Mouse (Mus musculus) bone marrow macrophage, adult 2 months (primary cell): Measurements from ENCODE around the gene Faim. TPM values are rescaled to one million over a fixed set of nuclear protein-coding genes. Genes with fewer than 3 reads are reported as not detected.

ENCODE experiments used
- H3K27ac ChIP-seq: 2 replicates; pipeline ENCODE4 v1.5.1; 2012; ENCODE audit warnings: low read depth, low read length; ENCODE audit not compliant: insufficient read depth
- H3K4me1 ChIP-seq: 2 replicates; pipeline ENCODE4 v1.6.1; 2012; ENCODE audit warnings: low read length; ENCODE audit not compliant: control insufficient read depth, insufficient read depth
- H3K4me3 ChIP-seq: 2 replicates; pipeline ENCODE4 v1.5.1; 2012; ENCODE audit warnings: mild to moderate bottlenecking, low read length, moderate library complexity; ENCODE audit not compliant: insufficient read depth
- CTCF ChIP-seq: IDR thresholded peaks from 2 replicates; pipeline ENCODE4 v1.5.1; 2012; ENCODE audit warnings: low read depth, mild to moderate bottlenecking, low read length, moderate library complexity
- POLR2A ChIP-seq: IDR thresholded peaks from 2 replicates; pipeline ENCODE4 v1.6.1; 2012; ENCODE audit warnings: mild to moderate bottlenecking, low read depth, low read length, borderline replicate concordance
- polyA plus RNA-seq: library from polyadenylated mRNA; stranded (reverse); fragments of >200 nt; gene quantifications from 2 replicates; pipeline ENCODE4 v1.2.4, GENCODE M21; 2012; ENCODE audit not compliant: missing spikeins, insufficient read depth, insufficient read length

The Faim gene
- polyA plus RNA-seq, 1 experiment = 51.5 TPM

DNA sequence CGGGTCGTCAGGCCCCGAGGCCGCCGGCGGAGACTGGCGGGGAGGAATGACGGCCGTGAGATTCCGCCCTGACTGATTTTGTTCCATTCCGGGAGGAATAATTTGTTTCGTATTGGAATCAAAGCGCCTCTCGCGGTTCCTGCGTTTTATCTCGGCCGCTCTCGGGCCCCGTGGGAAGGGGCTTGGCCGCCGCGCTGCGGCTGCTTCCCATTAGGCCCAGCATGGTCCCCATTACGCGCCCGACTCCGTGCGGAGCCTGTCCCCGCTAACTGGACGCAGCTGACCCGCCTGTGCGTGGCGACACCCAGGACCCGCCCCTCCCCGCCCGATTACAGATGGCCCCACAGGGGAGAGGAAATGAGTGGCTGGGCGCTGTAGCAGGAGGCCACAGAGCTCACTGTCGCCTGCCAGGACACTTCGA lies 13.1 kb upstream of the Faim start:
- H3K27ac ChIP-seq = no peak overlapping the region
- peaks cover 8% of the 10 kb centered on the region for H3K4me1 ChIP-seq
- peak overlapping the region; percentile 54 for H3K4me3 ChIP-seq
- no peak for TF ChIP-seq POLR2A
- TF ChIP-seq CTCF = no peak

DNA sequence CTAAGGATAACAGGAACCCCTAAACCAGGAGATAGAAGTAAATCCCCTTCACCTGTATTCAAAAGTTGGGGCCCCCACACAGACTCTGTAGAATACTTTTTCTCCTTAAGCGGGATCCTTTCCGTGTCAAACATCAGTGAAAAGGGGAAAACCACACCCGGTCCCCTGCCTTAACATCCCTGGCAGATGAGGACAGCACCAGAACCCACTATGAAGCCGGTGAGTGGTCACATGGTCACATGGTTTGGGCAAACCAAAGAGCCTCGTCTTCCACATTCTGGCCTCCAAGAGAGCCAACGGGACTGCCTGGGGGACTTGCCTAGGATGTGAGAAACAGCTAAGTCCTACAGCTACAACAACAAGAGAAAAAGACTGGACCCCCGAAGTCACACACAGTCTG lies 12.6 kb upstream of the Faim start:
- peaks cover 8% of the 10 kb centered on the region for H3K4me1 ChIP-seq
- H3K27ac ChIP-seq = no peak overlapping the region
- TF ChIP-seq POLR2A (no peak), CTCF (no peak)
- H3K4me3 ChIP-seq = peak overlapping the region; percentile 54; the same call in 1 of the 2 replicates

DNA sequence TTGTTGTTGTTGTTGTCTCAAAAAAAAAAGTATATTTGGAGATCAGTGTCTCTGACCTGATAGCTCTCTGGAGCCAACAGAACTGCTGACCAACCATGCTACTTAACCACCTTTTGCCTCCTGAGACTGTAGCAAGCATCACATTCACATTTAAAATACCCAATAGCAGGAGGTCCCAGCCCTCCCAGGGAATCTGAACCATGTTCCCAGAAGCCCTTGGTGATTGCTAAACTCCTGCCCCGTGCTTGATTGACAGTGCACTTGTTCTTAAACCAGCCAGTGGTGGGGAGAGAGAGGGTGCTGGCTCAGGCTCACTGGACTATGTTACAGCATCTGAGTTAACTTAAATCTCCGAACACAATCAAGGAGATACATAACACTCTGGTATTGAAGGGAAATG lies 11.3 kb upstream of the Faim start:
- Histone ChIP-seq H3K4me1 (peaks cover 11% of the 10 kb centered on the region), H3K27ac (no peak overlapping the region), H3K4me3 (no peak overlapping the region)
- TF ChIP-seq POLR2A (no peak), CTCF (no peak)

DNA sequence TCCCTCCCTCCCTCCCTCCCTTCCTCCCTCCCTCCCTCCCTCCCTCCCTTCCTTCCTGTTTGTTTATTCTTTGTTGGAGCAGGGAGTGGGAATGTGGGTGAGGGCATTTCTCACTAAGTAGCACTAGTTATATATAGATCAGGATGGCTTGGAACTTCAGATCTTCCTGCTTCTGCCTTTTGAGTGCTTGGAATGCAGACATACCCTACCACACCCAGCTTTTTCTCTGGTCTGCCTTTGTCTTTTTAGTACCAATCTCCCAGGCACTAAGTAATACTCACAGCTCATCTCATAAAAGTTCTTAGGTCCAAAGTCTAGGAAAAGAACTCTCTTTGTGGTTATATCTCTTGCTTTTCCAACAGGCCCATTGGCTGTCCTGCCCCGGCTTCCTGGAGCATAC lies 10.1 kb upstream of the Faim start:
- TF ChIP-seq POLR2A (no peak), CTCF (no peak)
- H3K27ac ChIP-seq = no peak overlapping the region
- H3K4me3 ChIP-seq = no peak overlapping the region
- H3K4me1 ChIP-seq = peaks cover 11% of the 10 kb centered on the region

DNA sequence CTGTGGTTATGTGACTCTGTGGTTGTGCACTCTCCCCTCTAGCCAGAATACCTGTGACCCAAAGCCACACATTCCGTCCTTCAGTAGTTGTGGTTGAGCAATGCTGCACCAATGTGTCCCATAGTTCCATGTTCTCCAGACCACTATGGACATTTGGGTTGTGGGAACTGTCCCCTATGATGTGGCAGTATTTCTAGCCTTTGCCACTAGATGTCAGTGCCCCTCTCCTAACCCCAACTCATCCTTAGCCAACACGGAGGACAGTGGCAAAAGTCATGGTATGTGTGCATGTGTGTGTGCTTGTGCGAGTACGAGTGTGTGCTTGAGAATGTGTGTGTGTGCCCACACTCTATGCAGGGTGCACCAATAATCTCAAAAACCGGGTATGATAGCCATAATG lies 9.7 kb upstream of the Faim start:
- peaks cover 11% of the 10 kb centered on the region for H3K4me1 ChIP-seq
- TF ChIP-seq CTCF (no peak), POLR2A (no peak)
- no peak overlapping the region for H3K4me3 ChIP-seq
- no peak overlapping the region for H3K27ac ChIP-seq

DNA sequence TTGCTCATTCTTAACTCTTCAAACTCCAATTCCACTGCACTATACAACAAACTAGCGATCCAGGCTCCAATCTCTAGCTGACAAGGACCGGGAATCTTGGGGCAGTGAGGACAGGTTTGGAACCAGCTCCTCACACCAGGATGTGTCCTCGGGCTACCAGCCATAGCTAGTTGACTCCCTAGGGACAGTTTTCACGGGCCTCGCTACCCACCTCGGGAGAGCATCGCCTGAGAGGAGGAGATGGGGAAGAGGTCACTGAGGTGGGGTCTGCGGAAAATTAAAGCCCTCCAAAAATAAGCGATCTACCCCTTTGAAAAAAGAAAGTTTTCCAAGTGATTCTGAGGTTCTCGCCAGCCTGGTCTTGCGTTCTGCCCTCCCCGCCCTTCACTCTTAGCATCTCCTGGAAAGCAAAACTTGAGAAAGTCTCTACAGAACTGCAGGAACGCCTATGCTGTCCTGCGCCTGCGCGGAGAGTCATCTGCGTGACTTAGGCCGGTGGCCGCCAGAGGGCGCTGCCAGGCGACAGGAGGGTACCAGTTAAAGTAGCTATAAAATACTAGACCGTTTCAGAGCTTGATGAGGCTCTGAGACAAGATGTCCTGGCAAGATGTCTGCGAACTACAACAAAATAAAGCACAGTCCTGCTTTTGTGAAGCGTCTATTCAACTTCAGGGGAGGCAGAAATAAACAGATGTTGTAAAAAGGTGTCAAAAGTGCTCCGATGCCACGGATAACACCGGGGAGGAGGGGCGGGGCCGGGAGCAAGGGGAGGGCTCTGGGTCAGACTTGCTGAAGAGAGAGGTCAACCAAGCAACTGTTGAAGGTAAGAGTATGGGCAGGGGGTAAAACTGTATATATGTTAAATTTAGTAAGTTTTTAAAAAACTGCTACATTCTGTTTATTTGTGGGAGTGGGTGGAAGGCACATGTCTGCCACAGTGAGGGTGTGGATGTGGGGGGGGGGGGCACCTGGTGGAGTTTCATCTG lies 6.4 kb upstream of the Faim start:
- H3K27ac ChIP-seq = no peak overlapping the region
- H3K4me3 ChIP-seq = peak overlapping the region; percentile 29; the same call in 1 of the 2 replicates
- H3K4me1 ChIP-seq = peaks cover 11% of the 10 kb centered on the region
- TF ChIP-seq CTCF = peak; percentile 59; the same call in 1 of the 2 replicates
- TF ChIP-seq POLR2A = no peak

DNA sequence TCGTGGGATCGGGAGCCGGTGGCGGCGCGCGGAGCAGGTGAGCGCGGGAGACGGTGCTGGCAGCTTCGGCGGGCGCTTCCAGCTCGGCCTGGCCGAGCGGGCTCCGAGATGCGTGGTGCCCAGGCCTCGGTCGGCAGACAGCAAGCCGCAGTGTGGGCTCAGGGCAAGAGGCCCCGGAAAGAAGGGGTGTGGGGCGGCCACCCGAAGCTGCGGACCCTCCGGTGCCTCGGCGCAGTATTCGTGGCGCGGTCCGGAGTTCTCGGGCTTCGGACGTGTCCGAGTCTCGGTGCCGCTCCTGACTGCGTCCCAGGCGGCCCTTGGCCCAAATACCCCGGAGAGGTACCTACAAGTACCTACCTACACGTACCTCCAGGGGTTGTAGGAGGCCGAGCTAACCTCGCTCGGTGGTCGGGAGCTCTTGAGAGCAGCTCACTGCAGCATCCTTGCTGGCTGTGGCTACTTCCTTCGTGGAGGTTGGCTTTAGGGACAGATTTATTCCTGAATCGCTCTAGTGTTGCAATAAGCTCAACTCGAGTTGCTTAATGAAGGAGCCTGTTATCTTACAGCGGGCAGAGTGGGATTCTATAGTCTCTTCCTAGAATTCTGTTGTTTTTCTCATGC lies 413 bp downstream of the Faim start:
- no peak overlapping the region for H3K27ac ChIP-seq
- TF ChIP-seq CTCF (no peak), POLR2A (no peak)
- H3K4me3 ChIP-seq = peak overlapping the region; percentile 91

DNA sequence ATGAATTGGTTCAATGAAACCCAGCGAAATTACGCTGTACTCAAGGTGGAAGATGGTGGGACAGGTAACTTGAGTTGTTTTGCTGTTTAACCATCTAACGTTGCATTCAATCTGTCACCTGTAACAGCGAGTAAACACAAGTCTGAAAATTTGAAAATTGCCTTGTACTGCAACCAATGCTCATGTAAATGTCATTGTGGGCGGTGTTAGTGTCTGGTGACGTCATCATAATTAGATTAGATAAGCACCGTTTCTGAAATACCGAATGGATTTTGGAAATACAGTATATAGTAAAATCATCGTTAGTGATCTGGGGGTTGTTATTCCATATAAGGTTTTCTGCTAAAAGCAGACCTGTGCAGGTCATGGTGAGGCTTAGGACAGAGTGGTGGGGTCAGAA lies 958 bp downstream of the Faim start:
- peaks cover 7% of the 10 kb centered on the region for H3K4me1 ChIP-seq
- H3K4me3 ChIP-seq = peak overlapping the region; percentile 91
- H3K27ac ChIP-seq = no peak overlapping the region
- TF ChIP-seq POLR2A (no peak), CTCF (no peak)

More for the DNA sequence above, 413 bp downstream of the Faim start:
- peaks cover 7% of the 10 kb centered on the region for H3K4me1 ChIP-seq

DNA sequence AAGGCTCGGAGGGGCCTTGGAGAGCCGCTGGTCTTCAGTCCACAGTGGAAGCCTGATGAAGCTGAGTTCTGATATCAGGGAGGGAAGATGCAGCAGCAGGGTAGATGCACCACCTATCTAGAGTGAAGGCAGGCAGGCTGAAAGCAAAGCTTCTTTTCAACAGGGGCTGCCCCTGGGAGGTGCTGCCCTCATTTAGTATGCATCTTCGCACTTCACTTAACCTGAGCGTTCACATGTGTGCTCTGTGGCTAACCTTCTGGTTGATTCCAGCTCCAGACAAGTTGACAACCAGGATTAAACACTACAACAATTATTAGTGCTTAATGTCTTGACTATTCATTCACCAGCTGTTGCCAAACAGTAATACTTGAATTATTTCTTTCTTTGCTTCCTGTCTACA lies 7.9 kb downstream of the Faim start:
- no peak overlapping the region for H3K4me3 ChIP-seq
- peaks cover 7% of the 10 kb centered on the region; the same call in 1 of the 2 replicates for H3K4me1 ChIP-seq
- TF ChIP-seq POLR2A (no peak), CTCF (no peak)
- H3K27ac ChIP-seq = no peak overlapping the region

DNA sequence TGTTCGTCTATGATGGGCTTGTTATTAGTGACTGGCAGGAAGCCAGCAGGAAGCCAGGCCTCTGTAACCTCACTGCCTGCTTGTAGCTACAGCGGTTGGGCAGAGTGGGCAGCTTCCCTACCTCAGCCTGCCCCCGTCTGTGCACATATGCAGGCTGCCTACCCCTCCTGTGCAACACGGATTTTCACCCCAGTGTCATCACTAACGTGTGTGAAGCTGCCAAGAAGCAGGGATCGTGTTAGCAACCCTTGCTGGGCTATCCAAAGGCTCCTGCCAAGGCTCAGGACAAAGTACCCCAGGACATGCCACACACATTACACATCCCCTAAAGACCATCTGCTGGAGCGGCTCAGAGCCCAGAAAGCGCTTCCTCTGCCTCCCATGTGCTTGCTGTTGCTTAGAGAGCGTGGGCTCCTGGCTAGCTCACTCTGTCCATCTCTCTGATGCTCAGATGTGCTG lies 13.7 kb downstream of the Faim start:
- H3K27ac ChIP-seq = no peak overlapping the region
- H3K4me3 ChIP-seq = no peak overlapping the region
- no peak for TF ChIP-seq POLR2A
- no peak for TF ChIP-seq CTCF
- H3K4me1 ChIP-seq = peaks cover 27% of the 10 kb centered on the region
